Mouse (Mus musculus) neural tube, embryonic 11.5 days (tissue): Measurements from ENCODE around the gene Wfdc15a. TPM values are rescaled to one million over a fixed set of nuclear protein-coding genes. Genes with fewer than 3 reads are reported as not detected.
A peak's percentile ranks its signal among the peaks of the same experiment; 100 is the strongest.

ENCODE experiments used
- ATAC-seq: fragments of 200-750 bp; cut with Nextera tagmentation; 2 replicates; pipeline ENCODE4 v1.8.0; 2017; ENCODE audit warnings: moderate number of reproducible peaks, mild to moderate bottlenecking, moderate TSS enrichment, moderate library complexity; ENCODE audit not compliant: insufficient read depth, low FRiP score, low TSS enrichment
- DNase-seq: peaks from one replicate; pipeline ENCODE4 v3.0.0-alpha.2; 2015; ENCODE audit warnings: low spot score
- H3K27ac ChIP-seq: fragments of 300-500 bp; sonication (generic); 2 replicates; pipeline ENCODE4 v1.5.1; 2014; ENCODE audit warnings: low read depth, mild to moderate bottlenecking, low read length
- H3K27me3 ChIP-seq: fragments of 300-500 bp; sonication (generic); 2 replicates; pipeline ENCODE4 v1.6.1; 2014; ENCODE audit warnings: mild to moderate bottlenecking, low read length, mixed read lengths; ENCODE audit not compliant: control insufficient read depth, insufficient read depth
- H3K36me3 ChIP-seq: fragments of 300-500 bp; sonication (generic); 2 replicates; pipeline ENCODE4 v1.6.1; 2014; ENCODE audit warnings: mild to moderate bottlenecking, low read length, moderate library complexity, mixed read lengths; ENCODE audit not compliant: control insufficient read depth, insufficient read depth
- H3K4me1 ChIP-seq: fragments of 300-500 bp; sonication (generic); 2 replicates; pipeline ENCODE4 v1.6.1; 2014; ENCODE audit warnings: low read length, mixed read lengths; ENCODE audit not compliant: control insufficient read depth, insufficient read depth
- H3K4me2 ChIP-seq: fragments of 300-500 bp; sonication (generic); 2 replicates; pipeline ENCODE4 v1.6.1; 2014; ENCODE audit warnings: low read depth, mild to moderate bottlenecking, moderate library complexity
- H3K4me3 ChIP-seq: fragments of 300-500 bp; sonication (generic); 2 replicates; pipeline ENCODE4 v1.5.1; 2014; ENCODE audit warnings: low read depth, low read length
- H3K9ac ChIP-seq: fragments of 300-500 bp; sonication (generic); 2 replicates; pipeline ENCODE4 v1.6.1; 2014; ENCODE audit warnings: mild to moderate bottlenecking, low read length
- H3K9me3 ChIP-seq: fragments of 300-500 bp; sonication (generic); 2 replicates; pipeline ENCODE4 v1.6.1; 2016; ENCODE audit warnings: low read length; ENCODE audit not compliant: control insufficient read depth
- WGBS: fragments of 180-500 bp; shearing (Covaris S2); extraction: QIAGEN DNeasy Blood & Tissue Kit; methylation state at CpG from one replicate; pipeline ENCODE4 v1.1.7; 2014; 5-methylcytosine and 5-hydroxymethylcytosine counted together
- polyA plus RNA-seq: library from polyadenylated mRNA; unstranded; fragments of >200 nt; fragmentation: Nextera tagmentation; extraction: Ambion mirVana; gene quantifications from 2 replicates; pipeline ENCODE4 v1.2.1, GENCODE M21; 2014

The Wfdc15a gene
- polyA plus RNA-seq, 1 experiment from 2014 or later: not detected

GRCm38 (mm10) chr2:164150086-164150760 lies 49.7 kb downstream of the Wfdc15a start:
- ATAC-seq (no peak), DNase-seq (peak; percentile 25)
- no peaks in the 10 kb centered on the region for H3K27me3 ChIP-seq
- WGBS: 37% methylated on average over 14 of the region's 14 CpGs
- no peak overlapping the region for H3K9ac ChIP-seq
- peaks cover 7% of the 10 kb centered on the region; the same call in 1 of the 2 replicates for H3K4me1 ChIP-seq
- H3K36me3 ChIP-seq: no peaks in the 10 kb centered on the region; the same call in 1 of the 2 replicates
- H3K4me3 ChIP-seq: no peak overlapping the region
- H3K27ac ChIP-seq: 0 out of 2 replicates have a peak overlapping the region, but pooled peaks have one; percentile 29
- H3K9me3 ChIP-seq: no peaks in the 10 kb centered on the region
- H3K4me2 ChIP-seq: no peak overlapping the region

Other genes starting within 250 kb of the Wfdc15a start
- 335 and 356 TPM in 2 replicates for gene Ywhab, start 205.2 kb downstream of the Wfdc15a start, polyA plus RNA-seq
- gene Pabpc1l, start 174.7 kb downstream of the Wfdc15a start, polyA plus RNA-seq: 1.5 and 1.6 TPM in 2 replicates
- 34.5 and 34.8 TPM in 2 replicates for gene Stk4, start 129.8 kb downstream of the Wfdc15a start, polyA plus RNA-seq
- gene Tomm34, start 129.0 kb downstream of the Wfdc15a start, polyA plus RNA-seq: 50.5 and 51.2 TPM in 2 replicates
- gene Kcns1, start 29.0 kb downstream of the Wfdc15a start, polyA plus RNA-seq: 0.21 TPM in 1 of 2 replicates, not detected in the other
- not detected in 2 replicates for gene Wfdc5, start 17.4 kb downstream of the Wfdc15a start, polyA plus RNA-seq
- gene Wfdc12, start 9.5 kb downstream of the Wfdc15a start, polyA plus RNA-seq: not detected in 2 replicates
- gene Wfdc15b, start 21.5 kb upstream of the Wfdc15a start, polyA plus RNA-seq: not detected in 2 replicates
- gene Svs2, start 38.3 kb upstream of the Wfdc15a start, polyA plus RNA-seq: not detected in 2 replicates
- not detected in 2 replicates for gene Svs3b, start 56.5 kb upstream of the Wfdc15a start, polyA plus RNA-seq
- not detected in 2 replicates for gene Svs4, start 78.3 kb upstream of the Wfdc15a start, polyA plus RNA-seq
- not detected in 2 replicates for gene Svs3a, start 89.1 kb upstream of the Wfdc15a start, polyA plus RNA-seq
- gene Svs6, start 116.6 kb upstream of the Wfdc15a start, polyA plus RNA-seq: not detected in 2 replicates
- gene Svs5, start 132.6 kb upstream of the Wfdc15a start, polyA plus RNA-seq: not detected in 2 replicates
- gene Slpi, start 189.0 kb upstream of the Wfdc15a start, polyA plus RNA-seq: 1.1 and 1.3 TPM in 2 replicates
- gene Rbpjl, start 203.0 kb upstream of the Wfdc15a start, polyA plus RNA-seq: not detected in 2 replicates
- 0.48 and 0.61 TPM in 2 replicates for gene Matn4, start 205.0 kb upstream of the Wfdc15a start, polyA plus RNA-seq
- gene Sdc4, start 243.8 kb upstream of the Wfdc15a start, polyA plus RNA-seq: 11.0 and 11.5 TPM in 2 replicates